In the genomic region with DNA sequence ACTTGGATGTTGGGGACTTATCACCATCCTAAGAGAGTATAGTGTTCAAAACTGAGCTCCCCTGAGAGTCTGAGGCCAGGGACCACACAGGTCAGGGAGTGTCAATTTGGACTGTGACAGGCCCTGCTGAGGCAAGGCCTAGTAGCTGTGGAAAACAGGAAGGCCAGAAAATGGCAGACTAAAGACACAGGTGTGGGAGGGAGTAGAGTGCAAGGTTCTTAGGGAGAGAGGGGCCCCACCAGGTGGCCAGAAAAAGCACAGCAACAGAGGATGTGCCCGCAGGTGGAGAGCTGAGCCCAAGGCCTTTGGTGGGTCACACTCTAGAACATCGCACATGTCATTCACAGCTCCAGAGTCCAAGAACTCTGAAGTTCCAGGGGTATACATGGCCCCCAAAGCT, we compare ENCODE assay signal across 28 mouse cellular contexts. TPM values are rescaled to one million over a fixed set of nuclear protein-coding genes. Genes with fewer than 3 reads are reported as not detected.
A peak's percentile ranks its signal among the peaks of the same experiment; 100 is the strongest.
DNase-seq lines count a peak whose midpoint lies in the region; ATAC-seq and TF ChIP-seq lines count a peak whose summit lies in the region.
"Had no signal": no experiment of that assay in that cellular context is flagged by ENCODE, and none has a peak within 500 bp of the region (broad histone marks: within the 10 kb centered on the region; RNA-seq: fewer than 3 reads in every experiment).

No protein-coding gene starts in this region.

- no peaks in the 10 kb centered on the region for H3K4me1 ChIP-seq in heart, embryonic 11.5 days (ENCODE audit: control insufficient read depth, insufficient read depth, low read length)
- no peaks in the 10 kb centered on the region for H3K4me1 ChIP-seq in lung, embryonic 14.5 days (ENCODE audit: insufficient read depth)
- H3K4me1 ChIP-seq in ES-Bruce4 (ENCODE audit: control insufficient read depth, insufficient read depth, low read length), result no peaks in the 10 kb centered on the region
- H3K4me1 ChIP-seq: embryonic facial prominence, embryonic 12.5 days; forebrain, embryonic 10.5 days; forebrain, embryonic 15.5 days; hindbrain, embryonic 13.5 days; limb, embryonic 12.5 days; liver, embryonic 15.5 days; stomach, embryonic 15.5 days had no signal

- peak; percentile 10; the same call in 1 of the 2 replicates for TF ChIP-seq CTCF in lung, embryonic 14.5 days (IDR thresholded peaks at IDR 0.05; ENCODE audit: low read depth)
- TF ChIP-seq CTCF in ES-Bruce4 (IDR thresholded peaks at IDR 0.05; ENCODE audit: low read depth, low read length), result peak; percentile 19

- no peak for TF ChIP-seq EP300 in ES-Bruce4 (IDR thresholded peaks at IDR 0.05; ENCODE audit: insufficient read depth, low read depth, low read length)

- no peaks in the 10 kb centered on the region for H3K9me3 ChIP-seq in heart, embryonic 11.5 days (replicated peaks; ENCODE audit: control insufficient read depth, low read length)
- H3K9me3 ChIP-seq in lung, embryonic 14.5 days (ENCODE audit: low read depth, low read length), result peaks cover 8% of the 10 kb centered on the region; the same call in 1 of the 2 replicates
- H3K9me3 ChIP-seq in ES-Bruce4 (replicated peaks; ENCODE audit: control insufficient read depth, insufficient read depth, low read length, poor library complexity, severe bottlenecking), result no peaks in the 10 kb centered on the region
- H3K9me3 ChIP-seq: forebrain, embryonic 15.5 days; liver, embryonic 15.5 days; stomach, embryonic 15.5 days had no signal

- no peaks in the 10 kb centered on the region for H3K27me3 ChIP-seq in heart, embryonic 11.5 days (ENCODE audit: control insufficient read depth, insufficient read depth, low read length)
- H3K27me3 ChIP-seq in lung, embryonic 14.5 days (ENCODE audit: insufficient read depth, low read length), result no peaks in the 10 kb centered on the region
- no peaks in the 10 kb centered on the region for H3K27me3 ChIP-seq in ES-Bruce4 (ENCODE audit: control insufficient read depth, insufficient read depth, low read length, poor library complexity, severe bottlenecking)
- H3K27me3 ChIP-seq: embryonic facial prominence, embryonic 12.5 days; forebrain, embryonic 15.5 days; hindbrain, embryonic 13.5 days; limb, embryonic 12.5 days; liver, embryonic 15.5 days; stomach, embryonic 15.5 days had no signal

- H3K4me2 ChIP-seq in heart, embryonic 11.5 days, result no peak overlapping the region
- H3K4me2 ChIP-seq in lung, embryonic 14.5 days, result no peak overlapping the region
- H3K4me2 ChIP-seq: embryonic facial prominence, embryonic 12.5 days; forebrain, embryonic 15.5 days; hindbrain, embryonic 13.5 days; limb, embryonic 12.5 days; liver, embryonic 15.5 days; stomach, embryonic 15.5 days had no signal

- no peak overlapping the region for H3K27ac ChIP-seq in heart, embryonic 11.5 days (ENCODE audit: low read depth, low read length)
- no peak overlapping the region for H3K27ac ChIP-seq in lung, embryonic 14.5 days (ENCODE audit: low read depth)
- no peak overlapping the region for H3K27ac ChIP-seq in ES-Bruce4 (ENCODE audit: insufficient read depth, low read length)
- H3K27ac ChIP-seq: embryonic facial prominence, embryonic 12.5 days; forebrain, embryonic 10.5 days; forebrain, embryonic 15.5 days; hindbrain, embryonic 13.5 days; left cerebral cortex, adult 2 months; limb, embryonic 12.5 days; liver, embryonic 15.5 days; macrophage; stomach, embryonic 15.5 days had no signal

- H3K36me3 ChIP-seq in heart, embryonic 11.5 days (ENCODE audit: control insufficient read depth, insufficient read depth, low read length), result no peaks in the 10 kb centered on the region
- no peaks in the 10 kb centered on the region for H3K36me3 ChIP-seq in lung, embryonic 14.5 days (ENCODE audit: insufficient read depth)
- no peaks in the 10 kb centered on the region for H3K36me3 ChIP-seq in ES-Bruce4 (ENCODE audit: control insufficient read depth, insufficient read depth, low read length, poor library complexity, severe bottlenecking)
- H3K36me3 ChIP-seq: embryonic facial prominence, embryonic 12.5 days; forebrain, embryonic 10.5 days; forebrain, embryonic 15.5 days; hindbrain, embryonic 13.5 days; limb, embryonic 12.5 days; liver, embryonic 15.5 days; stomach, embryonic 15.5 days had no signal

- peak; percentile 54 for DNase-seq in heart, adult 11 months
- DNase-seq in lung, embryonic 14.5 days, result no peak
- no peak for DNase-seq in lung, adult 18-20 months
- DNase-seq in thymus, adult 18-20 months, result no peak
- no peak for DNase-seq in MN1 (ENCODE audit: low spot score)
- DNase-seq: adrenal gland, postnatal 25 days; cerebellum, adult 18-20 months; cerebellum, postnatal 10 days; kidney, adult 8-10 months; kidney, postnatal 14 days; right cerebral cortex, postnatal 25 days; thymus, postnatal 25 days had no signal

- no peak overlapping the region for H3K4me3 ChIP-seq in heart, embryonic 11.5 days (ENCODE audit: low read depth, low read length)
- H3K4me3 ChIP-seq in lung, embryonic 14.5 days (ENCODE audit: low read depth, low read length), result no peak overlapping the region
- H3K4me3 ChIP-seq in ES-Bruce4 (ENCODE audit: low read depth, low read length), result no peak overlapping the region
- H3K4me3 ChIP-seq: embryonic facial prominence, embryonic 12.5 days; forebrain, embryonic 10.5 days; forebrain, embryonic 15.5 days; hindbrain, embryonic 13.5 days; left cerebral cortex, adult 2 months; limb, embryonic 12.5 days; liver, embryonic 15.5 days; stomach, embryonic 15.5 days had no signal

- 73% methylated on average over 2 of the region's 2 CpGs for WGBS in heart, embryonic 11.5 days (ENCODE audit: insufficient replicate concordance)
- WGBS in lung, embryonic 14.5 days, result 76% methylated on average over 2 of the region's 2 CpGs

- TF ChIP-seq POLR2A in ES-Bruce4 (IDR thresholded peaks at IDR 0.05; ENCODE audit: insufficient read depth, low read length), result no peak

- no peak overlapping the region for H3K9ac ChIP-seq in heart, embryonic 11.5 days (ENCODE audit: low read depth, low read length)
- no peak overlapping the region for H3K9ac ChIP-seq in lung, embryonic 14.5 days
- no peak overlapping the region for H3K9ac ChIP-seq in ES-Bruce4 (ENCODE audit: low read depth, poor library complexity, severe bottlenecking)
- H3K9ac ChIP-seq: embryonic facial prominence, embryonic 12.5 days; forebrain, embryonic 15.5 days; hindbrain, embryonic 13.5 days; limb, embryonic 12.5 days; liver, embryonic 15.5 days; stomach, embryonic 15.5 days had no signal

- no peak for ATAC-seq in heart, embryonic 11.5 days (replicated peaks; ENCODE audit: insufficient number of reproducible peaks, low FRiP score, low TSS enrichment)
- ATAC-seq in lung, embryonic 14.5 days (ENCODE audit: insufficient read depth), result no peak
- peak; percentile 23; the same call in 1 of the 2 replicates for ATAC-seq in megakaryocyte progenitor cell, adult 5-6 weeks (replicated peaks; ENCODE audit: poor library complexity)
- ATAC-seq: CD4-positive, CD25-positive, alpha-beta regulatory T cell, adult 4 months; forebrain, embryonic 15.5 days; intestine, embryonic 16.5 days; midbrain, embryonic 16.5 days had no signal

RNA-seq across cellular contexts. Expression of a gene that starts 10.3 kb away (rescaled TPM):
- polyA plus RNA-seq in heart, embryonic 11.5 days (2014; fragmentation: Nextera tagmentation; extraction: Ambion mirVana), result 54.6 and 59.0 TPM in 2 replicates
- 148 and 149 TPM in 2 replicates for polyA plus RNA-seq in lung, embryonic 14.5 days (2014; fragmentation: Nextera tagmentation; extraction: Ambion mirVana)
- polyA plus RNA-seq in ES-Bruce4 (2011; ENCODE audit: insufficient read depth, insufficient read length, low read depth, missing spikeins), result 4.3 and 4.6 TPM in 2 replicates
- not detected in 2 replicates for total RNA-seq in megakaryocyte progenitor cell, adult 5-6 weeks (2015)
- total RNA-seq in megakaryocyte progenitor cell, adult 5-6 weeks (2017), result 0.10 TPM in 1 of 2 replicates, not detected in the other
- total RNA-seq: neutrophil, adult 5-6 weeks had no signal
- polyA plus RNA-seq: macrophage had no signal
